Mouse (Mus musculus) left cerebral cortex, postnatal 14 days (tissue): ENCODE measurements around the gene B230104I21Rik. TPM values are rescaled to one million over a fixed set of nuclear protein-coding genes. Genes with fewer than 3 reads are reported as not detected.
A peak's percentile ranks its signal among the peaks of the same experiment; 100 is the strongest.

Experiments
- DNase-seq, 2 experiments: peaks; one replicate each; pipeline ENCODE4 v3.0.0; 2021 to 2022; ENCODE audit warnings: low spot score in 2 of 2, mixed read lengths in 1 of 2
- intact Hi-C: fragments of 180-260 bp; cut with DNase I; formaldehyde crosslinking; loops from one replicate; pipeline ENCODE4 v1.15.1; 2025
- total RNA-seq, 2 experiments: library from RNA; stranded (reverse); gene quantifications; 2 replicates each; pipeline ENCODE4 v1.2.3; 2021

Gene B230104I21Rik
- total RNA-seq, 2 experiments from 2014 or later: not detected

GRCm38 (mm10) chr4:154386810-154387209 lies 50.9 kb downstream of the B230104I21Rik start:
- intact Hi-C loops: loop anchor here (5.0 kb wide), 1 partner anchor 60 kb away; no protein-coding TSS in a partner anchor
- DNase-seq: no peak

GRCm38 (mm10) chr4:154389641-154390040 lies 53.7 kb downstream of the B230104I21Rik start:
- intact Hi-C loops: loop anchor here (5.0 kb wide), 1 partner anchor 62 kb away; no protein-coding TSS in a partner anchor

GRCm38 (mm10) chr4:154390333-154391080 lies 54.6 kb downstream of the B230104I21Rik start:
- peak; percentile 50 to 60 for DNase-seq
- intact Hi-C loops: no loop called here

More at GRCm38 (mm10) chr4:154389641-154390040, 53.7 kb downstream of the B230104I21Rik start:
- no peak for DNase-seq

GRCm38 (mm10) chr4:154392641-154393040 lies 56.7 kb downstream of the B230104I21Rik start:
- intact Hi-C loops: no loop called here
- DNase-seq: no peak

GRCm38 (mm10) chr4:154393196-154394122 lies 57.5 kb downstream of the B230104I21Rik start:
- peak; percentile 56 to 67 for DNase-seq
- intact Hi-C loops: no loop called here

- intact Hi-C loops: no loop called here
- DNase-seq: peak; percentile 21 to 50
These were observed 58.3 kb downstream of the B230104I21Rik start for GRCm38 (mm10) chr4:154394123-154394722.

GRCm38 (mm10) chr4:154396652-154397301 lies 60.9 kb downstream of the B230104I21Rik start:
- intact Hi-C loops: no loop called here
- DNase-seq: no peak

Other genes starting within 250 kb of the B230104I21Rik start
- under 1 TPM; 0.48 to 0.95 TPM for gene Trp73, start 195.9 kb upstream of the B230104I21Rik start, total RNA-seq
- 10 to 100 TPM; 28.1 to 28.7 TPM for gene Wrap73, start 193.8 kb upstream of the B230104I21Rik start, total RNA-seq
- gene Tprgl, start 175.5 kb upstream of the B230104I21Rik start, total RNA-seq: 100 to 1,000 TPM; 144 to 149 TPM
- gene Megf6, start 165.4 kb upstream of the B230104I21Rik start, total RNA-seq: 10 to 100 TPM in 1 of 2 experiments, 1 to 10 TPM in 1; 8.4 to 11.2 TPM
- under 1 TPM; 0.13 to 0.49 TPM for gene Arhgef16, start 34.5 kb upstream of the B230104I21Rik start, total RNA-seq